In the genomic region with DNA sequence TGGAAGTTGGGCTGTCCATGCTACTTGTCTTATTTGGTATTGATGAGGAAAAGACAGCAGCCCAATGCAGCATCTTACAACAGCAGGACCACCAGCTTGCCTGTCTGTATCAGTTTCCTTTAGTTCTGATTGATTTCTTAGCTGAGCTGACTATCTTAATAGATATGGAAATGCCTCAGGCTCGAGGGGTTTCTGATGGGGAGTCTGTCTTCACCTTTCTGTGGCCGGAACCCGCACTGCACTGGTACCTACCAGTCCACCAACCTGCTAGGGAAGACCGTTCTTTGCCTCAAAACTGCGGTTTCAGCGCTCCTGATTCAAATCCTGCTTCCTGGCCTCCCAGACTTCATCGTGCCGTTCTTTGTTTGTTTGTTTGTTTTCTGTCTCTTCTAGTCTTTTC, we compare ENCODE assay signal across 16 mouse cellular contexts. TPM values are rescaled to one million over a fixed set of nuclear protein-coding genes. Genes with fewer than 3 reads are reported as not detected.
DNase-seq lines count a peak whose midpoint lies in the region; ATAC-seq and TF ChIP-seq lines count a peak whose summit lies in the region.
"Had no signal": no experiment of that assay in that cellular context is flagged by ENCODE, and none has a peak within 500 bp of the region (broad histone marks: within the 10 kb centered on the region; RNA-seq: fewer than 3 reads in every experiment).

No protein-coding gene starts in this region.

- ATAC-seq in lung, embryonic 14.5 days (ENCODE audit: insufficient read depth): no peak
- ATAC-seq in hindbrain, embryonic 14.5 days (ENCODE audit: low FRiP score): no peak
- no peak for ATAC-seq in midbrain, embryonic 14.5 days (ENCODE audit: low FRiP score, low TSS enrichment)

- no peak overlapping the region for H3K9ac ChIP-seq in lung, embryonic 14.5 days
- H3K9ac ChIP-seq in hindbrain, embryonic 14.5 days: no peak overlapping the region
- no peak overlapping the region for H3K9ac ChIP-seq in midbrain, embryonic 14.5 days (replicated peaks; ENCODE audit: low read length)
- H3K9ac ChIP-seq: limb, embryonic 15.5 days had no signal

- TF ChIP-seq CTCF in lung, embryonic 14.5 days (IDR thresholded peaks at IDR 0.05; ENCODE audit: low read depth): no peak
- TF ChIP-seq CTCF in left cerebral cortex, adult 2 months (IDR thresholded peaks at IDR 0.05): no peak

- DNase-seq in lung, embryonic 14.5 days: no peak
- DNase-seq in lung, postnatal 10 days: no peak
- no peak for DNase-seq in hindbrain, embryonic 14.5 days (ENCODE audit: low spot score)
- DNase-seq in midbrain, embryonic 14.5 days: peak; percentile 18
- no peak for DNase-seq in cerebellum, adult 9-11 months
- DNase-seq in left cerebral cortex, adult 2 months (ENCODE audit: extremely low spot score in 1 of 2, low spot score in 2 of 2): no peak
- DNase-seq in gastrocnemius, postnatal 25 days: no peak
- no peak for DNase-seq in thymus, postnatal 0 days (ENCODE audit: low spot score)
- DNase-seq: adrenal gland, postnatal 10 days; cerebellum, postnatal 36 days; gastrocnemius, adult 2 months; heart, postnatal 36 days; lung, postnatal 4 days; thymus, adult 2 months had no signal

- no peak overlapping the region for H3K4me2 ChIP-seq in lung, embryonic 14.5 days
- H3K4me2 ChIP-seq in hindbrain, embryonic 14.5 days (replicated peaks): peak overlapping the region; percentile 88
- peak overlapping the region; percentile 77 for H3K4me2 ChIP-seq in midbrain, embryonic 14.5 days (ENCODE audit: low read length)

- 40% methylated on average over 8 of the region's 8 CpGs for WGBS in lung, embryonic 14.5 days
- WGBS in hindbrain, embryonic 14.5 days: 9% methylated on average over 8 of the region's 8 CpGs
- 11% methylated on average over 8 of the region's 8 CpGs for WGBS in midbrain, embryonic 14.5 days

- H3K27me3 ChIP-seq in lung, embryonic 14.5 days (ENCODE audit: insufficient read depth, low read length): peaks cover 23% of the 10 kb centered on the region
- no peaks in the 10 kb centered on the region for H3K27me3 ChIP-seq in hindbrain, embryonic 14.5 days (ENCODE audit: control insufficient read depth, insufficient read depth, low read length)
- H3K27me3 ChIP-seq in midbrain, embryonic 14.5 days (ENCODE audit: control insufficient read depth, insufficient read depth, low read length): no peaks in the 10 kb centered on the region

- H3K27ac ChIP-seq in lung, embryonic 14.5 days (ENCODE audit: low read depth): no peak overlapping the region
- peak overlapping the region; percentile 83 for H3K27ac ChIP-seq in hindbrain, embryonic 14.5 days
- peak overlapping the region; percentile 85 for H3K27ac ChIP-seq in midbrain, embryonic 14.5 days (replicated peaks; ENCODE audit: low read depth, low read length)
- no peak overlapping the region for H3K27ac ChIP-seq in left cerebral cortex, adult 2 months
- H3K27ac ChIP-seq: gastrocnemius, adult 2 months; kidney, embryonic 15.5 days; limb, embryonic 15.5 days had no signal

- intact Hi-C loops in left cerebral cortex, adult 2 months (cut with DNase I): no loop called here

- H3K4me3 ChIP-seq in lung, embryonic 14.5 days (ENCODE audit: low read depth, low read length): peak overlapping the region; percentile 45; the same call in 1 of the 2 replicates
- H3K4me3 ChIP-seq in hindbrain, embryonic 14.5 days (replicated peaks; ENCODE audit: low read length): no peak overlapping the region
- peak overlapping the region; percentile 40; the same call in 1 of the 2 replicates for H3K4me3 ChIP-seq in midbrain, embryonic 14.5 days (replicated peaks; ENCODE audit: low read depth, low read length)
- H3K4me3 ChIP-seq in left cerebral cortex, adult 2 months: no peak overlapping the region

- no peaks in the 10 kb centered on the region for H3K9me3 ChIP-seq in lung, embryonic 14.5 days (ENCODE audit: low read depth, low read length)
- no peaks in the 10 kb centered on the region for H3K9me3 ChIP-seq in hindbrain, embryonic 14.5 days (ENCODE audit: control insufficient read depth, low read length)
- no peaks in the 10 kb centered on the region for H3K9me3 ChIP-seq in midbrain, embryonic 14.5 days (ENCODE audit: control insufficient read depth, low read length)
- H3K9me3 ChIP-seq: kidney, embryonic 15.5 days; limb, embryonic 15.5 days had no signal

- H3K4me1 ChIP-seq in lung, embryonic 14.5 days (ENCODE audit: insufficient read depth): peaks cover 1% of the 10 kb centered on the region
- peaks cover 41% of the 10 kb centered on the region for H3K4me1 ChIP-seq in hindbrain, embryonic 14.5 days (replicated peaks; ENCODE audit: control insufficient read depth, insufficient read depth, low read length)
- peaks cover 48% of the 10 kb centered on the region for H3K4me1 ChIP-seq in midbrain, embryonic 14.5 days (ENCODE audit: control insufficient read depth, insufficient read depth, low read length)

- no peaks in the 10 kb centered on the region for H3K36me3 ChIP-seq in lung, embryonic 14.5 days (ENCODE audit: insufficient read depth)
- no peaks in the 10 kb centered on the region for H3K36me3 ChIP-seq in hindbrain, embryonic 14.5 days (replicated peaks; ENCODE audit: control insufficient read depth, insufficient read depth)
- 0 out of 2 replicates have a peak, but pooled peaks cover 8% of the 10 kb centered on the region for H3K36me3 ChIP-seq in midbrain, embryonic 14.5 days (ENCODE audit: control insufficient read depth, insufficient read depth, low read length)
- H3K36me3 ChIP-seq: kidney, embryonic 15.5 days; limb, embryonic 15.5 days had no signal

RNA-seq across cellular contexts. Expression of a gene that starts 20.9 kb away (rescaled TPM):
- 2.3 and 4.1 TPM in 2 replicates for polyA plus RNA-seq in lung, embryonic 14.5 days (2014; fragmentation: Nextera tagmentation; extraction: Ambion mirVana)
- 10.5 and 10.6 TPM in 2 replicates for polyA plus RNA-seq in hindbrain, embryonic 14.5 days (2014; fragmentation: Nextera tagmentation; extraction: Ambion mirVana)
- polyA plus RNA-seq in midbrain, embryonic 14.5 days (2014; fragmentation: Nextera tagmentation; extraction: Ambion mirVana): 10.7 and 14.1 TPM in 2 replicates
- total RNA-seq in left cerebral cortex, adult 2 months (2021): 1 to 10 TPM; 2.0 to 2.5 TPM
- total RNA-seq in gastrocnemius, postnatal 25 days (2021): under 1 TPM; 0.21 to 0.33 TPM
- 0.09 TPM in 1 of 2 replicates, not detected in the other for polyA plus RNA-seq in thymus, postnatal 0 days (2015; fragmentation: Nextera tagmentation; extraction: Ambion mirVana)

RNA-seq across cellular contexts. Expression of a gene that starts 33.3 kb away (rescaled TPM):
- 5.3 and 6.9 TPM in 2 replicates for polyA plus RNA-seq in lung, embryonic 14.5 days (2014; fragmentation: Nextera tagmentation; extraction: Ambion mirVana)
- polyA plus RNA-seq in hindbrain, embryonic 14.5 days (2014; fragmentation: Nextera tagmentation; extraction: Ambion mirVana): 6.3 and 7.9 TPM in 2 replicates
- polyA plus RNA-seq in midbrain, embryonic 14.5 days (2014; fragmentation: Nextera tagmentation; extraction: Ambion mirVana): 5.2 and 6.5 TPM in 2 replicates
- 1 to 10 TPM; 3.6 to 4.0 TPM for total RNA-seq in left cerebral cortex, adult 2 months (2021)
- total RNA-seq in gastrocnemius, postnatal 25 days (2021): 1 to 10 TPM; 3.8 to 5.3 TPM
- 6.0 and 7.3 TPM in 2 replicates for polyA plus RNA-seq in thymus, postnatal 0 days (2015; fragmentation: Nextera tagmentation; extraction: Ambion mirVana)

Comparison
In these comparisons a context has a peak if more than half of its experiments do, and no peak if none do; other contexts are left out.
1. H3K27ac ChIP-seq: peak in hindbrain, embryonic 14.5 days (single experiment) and midbrain, embryonic 14.5 days (single experiment); none in lung, embryonic 14.5 days (single experiment) and left cerebral cortex, adult 2 months (single experiment).
2. H3K4me3 ChIP-seq: peak in lung, embryonic 14.5 days (single experiment) and midbrain, embryonic 14.5 days (single experiment); none in hindbrain, embryonic 14.5 days (single experiment) and left cerebral cortex, adult 2 months (single experiment).